Mouse (Mus musculus): ENCODE measurements around the gene Slc39a3.

GRCm38 (mm10) chr10:80991007-80991406 lies 46.2 kb downstream of the Slc39a3 start:
- TF ChIP-seq GATA1 (IDR thresholded peaks at IDR 0.05; ENCODE audit: low read length) (no peak), TAL1 (IDR thresholded peaks at IDR 0.05; ENCODE audit: low read length) (no peak)

All from erythroblast, embryonic 14.5 days (primary cell).